Mouse (Mus musculus): ENCODE data around the gene Alox12b.

The Alox12b gene

GRCm38 (mm10) chr11:69123056-69123692 is 33.6 kb upstream of the Alox12b start:
- in situ Hi-C loops (cut with MboI, MseI): loop anchor here (5.0 kb wide), 1 partner anchor 61 kb away; no protein-coding TSS in a partner anchor

GRCm38 (mm10) chr11:69123693-69124497 is 32.9 kb upstream of the Alox12b start:
- in situ Hi-C loops (cut with MboI, MseI): loop anchor here (5.0 kb wide), 1 partner anchor 62 kb away; no protein-coding TSS in a partner anchor

- in situ Hi-C loops (cut with MboI, MseI): loop anchor here (5.0 kb wide), 1 partner anchor 62 kb away; no protein-coding TSS in a partner anchor
Measured at GRCm38 (mm10) chr11:69124498-69124847, 32.3 kb upstream of the Alox12b start.

- in situ Hi-C loops (cut with MboI, MseI): no loop called here
Measured at GRCm38 (mm10) chr11:69125041-69125851, 31.5 kb upstream of the Alox12b start.

- in situ Hi-C loops (cut with MboI, MseI): no loop called here
Measured at GRCm38 (mm10) chr11:69125852-69125918, 31.1 kb upstream of the Alox12b start, which contains the start of gene Aloxe3. Aloxe3 (plus strand) TSS chr11:69125896.

- in situ Hi-C loops (cut with MboI, MseI): no loop called here
Measured at GRCm38 (mm10) chr11:69125919-69126705, 30.7 kb upstream of the Alox12b start.

- in situ Hi-C loops (cut with MboI, MseI): no loop called here
Measured at GRCm38 (mm10) chr11:69126706-69127095, 30.1 kb upstream of the Alox12b start.

- in situ Hi-C loops (cut with MboI, MseI): no loop called here
Measured at GRCm38 (mm10) chr11:69128426-69129122, 28.2 kb upstream of the Alox12b start.

- in situ Hi-C loops (cut with MboI, MseI): no loop called here
Measured at GRCm38 (mm10) chr11:69133566-69133922, 23.2 kb upstream of the Alox12b start.

GRCm38 (mm10) chr11:69133923-69134621 is 22.7 kb upstream of the Alox12b start:
- in situ Hi-C loops (cut with MboI, MseI): no loop called here

GRCm38 (mm10) chr11:69134622-69134968 is 22.2 kb upstream of the Alox12b start:
- in situ Hi-C loops (cut with MboI, MseI): no loop called here

- in situ Hi-C loops (cut with MboI, MseI): no loop called here
Measured at GRCm38 (mm10) chr11:69135361-69135760, 21.4 kb upstream of the Alox12b start.

- in situ Hi-C loops (cut with MboI, MseI): no loop called here
Measured at GRCm38 (mm10) chr11:69147546-69147945, 9.2 kb upstream of the Alox12b start.

- in situ Hi-C loops (cut with MboI, MseI): no loop called here
Measured at GRCm38 (mm10) chr11:69148451-69148960, 8.3 kb upstream of the Alox12b start.

- in situ Hi-C loops (cut with MboI, MseI): no loop called here
Measured at GRCm38 (mm10) chr11:69149728-69150127, 7.1 kb upstream of the Alox12b start.

- in situ Hi-C loops (cut with MboI, MseI): no loop called here
Measured at GRCm38 (mm10) chr11:69150444-69150843, 6.3 kb upstream of the Alox12b start.

GRCm38 (mm10) chr11:69151004-69151403 is 5.8 kb upstream of the Alox12b start:
- in situ Hi-C loops (cut with MboI, MseI): no loop called here

GRCm38 (mm10) chr11:69153831-69154230 is 3.0 kb upstream of the Alox12b start:
- in situ Hi-C loops (cut with MboI, MseI): no loop called here

GRCm38 (mm10) chr11:69155351-69155750 is 1.4 kb upstream of the Alox12b start:
- in situ Hi-C loops (cut with MboI, MseI): loop anchor here (5.0 kb wide), 1 partner anchor 82 kb away; the partner anchor contains the start of gene Gucy2e

- in situ Hi-C loops (cut with MboI, MseI): no loop called here
Measured at GRCm38 (mm10) chr11:69169313-69169712, 12.5 kb downstream of the Alox12b start.

GRCm38 (mm10) chr11:69171626-69172025 is 14.8 kb downstream of the Alox12b start:
- in situ Hi-C loops (cut with MboI, MseI): no loop called here

Measured in regulatory T cell (primary cell).